Mouse (Mus musculus): ENCODE measurements at regions not wholly inside any gene's neighbourhood (a gene's known extent, or its start where the extent isn't known, plus 50 kb on each side); places are given as distances from the start of the nearest gene placed in this dataset.

GRCm38 (mm10) chr9:116511450-116511849 lies 336.3 kb upstream of the Tgfbr2 start:
- no peaks in the 10 kb centered on the region for H3K9me3 ChIP-seq (ENCODE audit: low read length)
- no peaks in the 10 kb centered on the region for H3K36me3 ChIP-seq (ENCODE audit: insufficient read depth, low read length)
- WGBS, result 37% methylated on average over 3 of the region's 3 CpGs
- no peak overlapping the region for H3K4me2 ChIP-seq (replicated peaks; ENCODE audit: low read depth, low read length)
- no peak overlapping the region for H3K4me3 ChIP-seq (ENCODE audit: low read length)
- no peaks in the 10 kb centered on the region for H3K27me3 ChIP-seq (ENCODE audit: insufficient read depth, low read length)
- H3K27ac ChIP-seq (ENCODE audit: low read length), result no peak overlapping the region
- H3K4me1 ChIP-seq (ENCODE audit: insufficient read depth, low read length), result no peaks in the 10 kb centered on the region
- H3K9ac ChIP-seq (replicated peaks; ENCODE audit: low read length), result no peak overlapping the region
- ATAC-seq (ENCODE audit: low FRiP score, low TSS enrichment), result no peak

GRCm38 (mm10) chr9:116507756-116508155 lies 332.6 kb upstream of the Tgfbr2 start:
- H3K9ac ChIP-seq (replicated peaks; ENCODE audit: low read length), result no peak overlapping the region
- H3K36me3 ChIP-seq (ENCODE audit: insufficient read depth, low read length), result no peaks in the 10 kb centered on the region
- H3K4me1 ChIP-seq (ENCODE audit: insufficient read depth, low read length), result no peaks in the 10 kb centered on the region
- WGBS, result 89% methylated on average over 5 of the region's 5 CpGs
- H3K9me3 ChIP-seq (ENCODE audit: low read length), result no peaks in the 10 kb centered on the region
- H3K4me3 ChIP-seq (ENCODE audit: low read length), result no peak overlapping the region
- no peak for ATAC-seq (ENCODE audit: low FRiP score, low TSS enrichment)
- H3K27ac ChIP-seq (ENCODE audit: low read length), result no peak overlapping the region
- no peaks in the 10 kb centered on the region for H3K27me3 ChIP-seq (ENCODE audit: insufficient read depth, low read length)
- no peak overlapping the region for H3K4me2 ChIP-seq (replicated peaks; ENCODE audit: low read depth, low read length)

- WGBS, result 64% methylated on average over 5 of the region's 5 CpGs
- ATAC-seq (ENCODE audit: low FRiP score, low TSS enrichment), result no peak
- Histone ChIP-seq H3K9ac (replicated peaks; ENCODE audit: low read length) (no peak overlapping the region), H3K27ac (ENCODE audit: low read length) (no peak overlapping the region), H3K4me3 (ENCODE audit: low read length) (no peak overlapping the region), H3K9me3 (ENCODE audit: low read length) (no peaks in the 10 kb centered on the region), H3K4me2 (replicated peaks; ENCODE audit: low read depth, low read length) (no peak overlapping the region), H3K27me3 (ENCODE audit: insufficient read depth, low read length) (no peaks in the 10 kb centered on the region), H3K4me1 (ENCODE audit: insufficient read depth, low read length) (no peaks in the 10 kb centered on the region), H3K36me3 (ENCODE audit: insufficient read depth, low read length) (no peaks in the 10 kb centered on the region)
Observed at GRCm38 (mm10) chr9:116502831-116503230, 327.7 kb upstream of the Tgfbr2 start.

GRCm38 (mm10) chr9:116500951-116501350 lies 325.8 kb upstream of the Tgfbr2 start:
- ATAC-seq (ENCODE audit: low FRiP score, low TSS enrichment), result no peak
- Histone ChIP-seq H3K36me3 (ENCODE audit: insufficient read depth, low read length) (no peaks in the 10 kb centered on the region), H3K9ac (replicated peaks; ENCODE audit: low read length) (no peak overlapping the region), H3K4me3 (ENCODE audit: low read length) (no peak overlapping the region), H3K4me2 (replicated peaks; ENCODE audit: low read depth, low read length) (no peak overlapping the region), H3K4me1 (ENCODE audit: insufficient read depth, low read length) (no peaks in the 10 kb centered on the region), H3K27me3 (ENCODE audit: insufficient read depth, low read length) (no peaks in the 10 kb centered on the region), H3K9me3 (ENCODE audit: low read length) (no peaks in the 10 kb centered on the region), H3K27ac (ENCODE audit: low read length) (no peak overlapping the region)
- 82% methylated on average over 3 of the region's 3 CpGs for WGBS

GRCm38 (mm10) chr9:116491227-116491626 lies 316.1 kb upstream of the Tgfbr2 start:
- Histone ChIP-seq H3K9me3 (ENCODE audit: low read length) (peaks cover 13% of the 10 kb centered on the region; the same call in 1 of the 2 replicates), H3K27me3 (ENCODE audit: insufficient read depth, low read length) (no peaks in the 10 kb centered on the region), H3K27ac (ENCODE audit: low read length) (no peak overlapping the region), H3K4me1 (ENCODE audit: insufficient read depth, low read length) (no peaks in the 10 kb centered on the region), H3K9ac (replicated peaks; ENCODE audit: low read length) (no peak overlapping the region), H3K36me3 (ENCODE audit: insufficient read depth, low read length) (no peaks in the 10 kb centered on the region), H3K4me2 (replicated peaks; ENCODE audit: low read depth, low read length) (no peak overlapping the region), H3K4me3 (ENCODE audit: low read length) (no peak overlapping the region)
- no peak for ATAC-seq (ENCODE audit: low FRiP score, low TSS enrichment)
- WGBS, result 96% methylated on average over 2 of the region's 2 CpGs

- 68% methylated on average over 4 of the region's 4 CpGs for WGBS
- ATAC-seq (ENCODE audit: low FRiP score, low TSS enrichment), result no peak
- no peaks in the 10 kb centered on the region for H3K36me3 ChIP-seq (ENCODE audit: insufficient read depth, low read length)
- H3K27me3 ChIP-seq (ENCODE audit: insufficient read depth, low read length), result no peaks in the 10 kb centered on the region
- no peak overlapping the region for H3K4me3 ChIP-seq (ENCODE audit: low read length)
- H3K4me2 ChIP-seq (replicated peaks; ENCODE audit: low read depth, low read length), result no peak overlapping the region
- no peak overlapping the region for H3K27ac ChIP-seq (ENCODE audit: low read length)
- H3K9ac ChIP-seq (replicated peaks; ENCODE audit: low read length), result no peak overlapping the region
- H3K4me1 ChIP-seq (ENCODE audit: insufficient read depth, low read length), result no peaks in the 10 kb centered on the region
- H3K9me3 ChIP-seq (ENCODE audit: low read length), result peaks cover 13% of the 10 kb centered on the region; the same call in 1 of the 2 replicates
Observed at GRCm38 (mm10) chr9:116489787-116490186, 314.6 kb upstream of the Tgfbr2 start.

GRCm38 (mm10) chr9:116489273-116489672 lies 314.1 kb upstream of the Tgfbr2 start:
- no peak for ATAC-seq (ENCODE audit: low FRiP score, low TSS enrichment)
- Histone ChIP-seq H3K9ac (replicated peaks; ENCODE audit: low read length) (no peak overlapping the region), H3K36me3 (ENCODE audit: insufficient read depth, low read length) (no peaks in the 10 kb centered on the region), H3K27me3 (ENCODE audit: insufficient read depth, low read length) (no peaks in the 10 kb centered on the region), H3K27ac (ENCODE audit: low read length) (no peak overlapping the region), H3K4me2 (replicated peaks; ENCODE audit: low read depth, low read length) (no peak overlapping the region), H3K4me3 (ENCODE audit: low read length) (no peak overlapping the region), H3K4me1 (ENCODE audit: insufficient read depth, low read length) (no peaks in the 10 kb centered on the region), H3K9me3 (ENCODE audit: low read length) (peaks cover 13% of the 10 kb centered on the region; the same call in 1 of the 2 replicates)
- 81% methylated on average over 5 of the region's 5 CpGs for WGBS

- Histone ChIP-seq H3K4me3 (ENCODE audit: low read length) (no peak overlapping the region), H3K27ac (ENCODE audit: low read length) (no peak overlapping the region), H3K27me3 (ENCODE audit: insufficient read depth, low read length) (no peaks in the 10 kb centered on the region), H3K4me1 (ENCODE audit: insufficient read depth, low read length) (no peaks in the 10 kb centered on the region), H3K4me2 (replicated peaks; ENCODE audit: low read depth, low read length) (no peak overlapping the region), H3K9ac (replicated peaks; ENCODE audit: low read length) (no peak overlapping the region), H3K9me3 (ENCODE audit: low read length) (0 out of 2 replicates have a peak, but pooled peaks cover 4% of the 10 kb centered on the region), H3K36me3 (ENCODE audit: insufficient read depth, low read length) (no peaks in the 10 kb centered on the region)
- WGBS, result 72% methylated on average over 3 of the region's 3 CpGs
- no peak for ATAC-seq (ENCODE audit: low FRiP score, low TSS enrichment)
Observed at GRCm38 (mm10) chr9:116477309-116477708, 302.1 kb upstream of the Tgfbr2 start.

- 0 out of 2 replicates have a peak, but pooled peaks cover 4% of the 10 kb centered on the region for H3K9me3 ChIP-seq (ENCODE audit: low read length)
- H3K27me3 ChIP-seq (ENCODE audit: insufficient read depth, low read length), result no peaks in the 10 kb centered on the region
- H3K4me3 ChIP-seq (ENCODE audit: low read length), result no peak overlapping the region
- no peak for ATAC-seq (ENCODE audit: low FRiP score, low TSS enrichment)
- no peaks in the 10 kb centered on the region for H3K4me1 ChIP-seq (ENCODE audit: insufficient read depth, low read length)
- no peaks in the 10 kb centered on the region for H3K36me3 ChIP-seq (ENCODE audit: insufficient read depth, low read length)
- H3K27ac ChIP-seq (ENCODE audit: low read length), result no peak overlapping the region
- WGBS, result 72% methylated on average over 12 of the region's 12 CpGs
- no peak overlapping the region for H3K4me2 ChIP-seq (replicated peaks; ENCODE audit: low read depth, low read length)
- H3K9ac ChIP-seq (replicated peaks; ENCODE audit: low read length), result no peak overlapping the region
Observed at GRCm38 (mm10) chr9:116475206-116475955, 300.2 kb upstream of the Tgfbr2 start.

- Histone ChIP-seq H3K4me3 (ENCODE audit: low read length) (no peak overlapping the region), H3K4me2 (replicated peaks; ENCODE audit: low read depth, low read length) (no peak overlapping the region), H3K9me3 (ENCODE audit: low read length) (0 out of 2 replicates have a peak, but pooled peaks cover 4% of the 10 kb centered on the region), H3K9ac (replicated peaks; ENCODE audit: low read length) (no peak overlapping the region), H3K27ac (ENCODE audit: low read length) (no peak overlapping the region), H3K36me3 (ENCODE audit: insufficient read depth, low read length) (no peaks in the 10 kb centered on the region), H3K4me1 (ENCODE audit: insufficient read depth, low read length) (no peaks in the 10 kb centered on the region), H3K27me3 (ENCODE audit: insufficient read depth, low read length) (no peaks in the 10 kb centered on the region)
- WGBS, result 73% methylated on average over 4 of the region's 4 CpGs
- ATAC-seq (ENCODE audit: low FRiP score, low TSS enrichment), result no peak
Observed at GRCm38 (mm10) chr9:116472855-116473254, 297.7 kb upstream of the Tgfbr2 start.

Measured in kidney, embryonic 16.5 days (tissue).